Mouse (Mus musculus) adrenal gland, adult 2 months (tissue): Measurements from ENCODE around the gene Slc46a1. TPM values are rescaled to one million over a fixed set of nuclear protein-coding genes. Genes with fewer than 3 reads are reported as not detected.
A peak's percentile ranks its signal among the peaks of the same experiment; 100 is the strongest.

ENCODE experiments used
- DNase-seq: peaks from one replicate; pipeline ENCODE4 v3.0.0; 2021
- polyA plus RNA-seq: library from polyadenylated mRNA; depleted of rRNA; stranded (reverse); fragments of >200 nt; gene quantifications from 2 replicates; pipeline ENCODE4 v1.2.3, GENCODE M21; 2012; rRNA removed
- total RNA-seq, 2 experiments: library from RNA; stranded (reverse); gene quantifications; 2 replicates each; pipeline ENCODE4 v1.2.3; 2021

Slc46a1 gene
- total and polyA plus RNA-seq, 3 experiments, result 41.5 to 111 (median 60.9) TPM

DNA sequence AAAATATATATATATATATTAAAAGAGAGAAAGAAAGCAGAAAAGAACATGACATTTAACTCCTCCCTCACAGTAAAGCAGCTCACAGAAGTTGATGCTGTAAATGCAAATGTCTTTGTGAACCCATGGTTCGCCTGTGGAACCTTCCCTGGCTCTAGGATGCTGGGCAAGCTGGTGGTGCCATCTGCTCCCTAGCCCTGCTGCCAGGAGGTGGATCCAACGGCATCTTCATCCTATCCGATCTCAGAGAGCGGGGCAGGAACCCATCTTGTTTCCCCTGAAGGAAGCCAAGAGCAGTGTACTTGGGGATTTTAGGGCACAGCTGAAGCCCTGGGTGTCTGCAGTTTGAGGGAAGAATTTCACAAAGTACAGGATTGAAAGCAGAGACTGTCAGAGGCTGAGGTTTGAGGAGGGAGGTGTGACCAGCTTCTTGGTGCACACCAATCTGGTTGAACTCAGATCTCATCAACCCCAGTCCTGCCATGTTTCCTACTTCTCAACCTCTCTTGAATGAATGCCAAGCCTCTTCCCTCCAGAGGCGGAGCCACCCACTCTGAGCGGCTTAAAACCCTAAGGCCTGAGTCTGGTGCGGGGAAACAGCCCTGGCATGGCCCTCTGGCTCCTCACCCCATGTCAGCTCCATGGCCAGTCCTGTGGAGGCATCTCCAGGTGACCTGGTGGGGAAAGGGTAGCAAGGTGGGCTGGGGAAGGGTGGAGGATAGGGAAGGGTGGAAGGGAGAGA, 37.6 kb downstream of the Slc46a1 start, which contains the start of gene Sebox:
Gene Sebox (plus strand): TSS at position 539 of the 742 bp plus-strand sequence.
- DNase-seq, result no peak

DNA sequence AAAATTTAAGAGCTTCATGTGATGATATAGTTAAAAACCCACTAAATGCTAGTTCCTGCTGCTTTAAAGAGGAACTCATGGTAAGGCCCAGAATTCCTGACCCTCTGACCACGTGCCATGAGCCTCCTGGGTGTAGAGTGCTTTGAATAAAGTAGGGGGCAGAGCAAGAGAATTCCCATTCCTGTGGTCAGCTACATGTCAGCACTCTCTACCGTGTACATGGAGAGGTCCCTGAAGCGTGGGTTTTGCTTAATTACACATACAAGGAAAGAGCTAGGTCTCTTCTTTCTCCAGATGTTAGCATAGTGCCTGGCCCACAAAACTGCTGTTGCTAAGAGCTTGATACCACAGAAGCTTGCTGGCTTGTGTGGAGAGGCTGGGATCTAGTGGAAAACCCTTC, 39.9 kb downstream of the Slc46a1 start:
- DNase-seq, result no peak

DNA sequence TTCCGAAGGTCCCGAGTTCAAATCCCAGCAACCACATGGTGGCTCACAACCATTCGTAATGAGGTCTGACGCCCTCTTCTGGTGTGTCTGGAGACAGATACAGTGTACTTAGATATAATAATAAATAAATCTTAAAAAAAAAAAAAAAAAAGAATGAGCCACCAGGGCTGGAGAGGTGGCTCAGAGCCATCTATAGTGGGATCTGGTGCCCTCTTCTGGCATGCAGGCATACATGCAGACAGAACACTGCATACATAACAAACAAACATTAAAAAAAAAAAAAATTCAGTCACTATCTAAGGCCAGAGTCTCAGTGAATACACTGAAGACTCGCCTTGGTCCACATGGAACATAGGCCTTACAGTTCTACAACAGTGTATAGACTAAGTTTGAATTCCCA, 43.7 kb downstream of the Slc46a1 start:
- no peak for DNase-seq

DNA sequence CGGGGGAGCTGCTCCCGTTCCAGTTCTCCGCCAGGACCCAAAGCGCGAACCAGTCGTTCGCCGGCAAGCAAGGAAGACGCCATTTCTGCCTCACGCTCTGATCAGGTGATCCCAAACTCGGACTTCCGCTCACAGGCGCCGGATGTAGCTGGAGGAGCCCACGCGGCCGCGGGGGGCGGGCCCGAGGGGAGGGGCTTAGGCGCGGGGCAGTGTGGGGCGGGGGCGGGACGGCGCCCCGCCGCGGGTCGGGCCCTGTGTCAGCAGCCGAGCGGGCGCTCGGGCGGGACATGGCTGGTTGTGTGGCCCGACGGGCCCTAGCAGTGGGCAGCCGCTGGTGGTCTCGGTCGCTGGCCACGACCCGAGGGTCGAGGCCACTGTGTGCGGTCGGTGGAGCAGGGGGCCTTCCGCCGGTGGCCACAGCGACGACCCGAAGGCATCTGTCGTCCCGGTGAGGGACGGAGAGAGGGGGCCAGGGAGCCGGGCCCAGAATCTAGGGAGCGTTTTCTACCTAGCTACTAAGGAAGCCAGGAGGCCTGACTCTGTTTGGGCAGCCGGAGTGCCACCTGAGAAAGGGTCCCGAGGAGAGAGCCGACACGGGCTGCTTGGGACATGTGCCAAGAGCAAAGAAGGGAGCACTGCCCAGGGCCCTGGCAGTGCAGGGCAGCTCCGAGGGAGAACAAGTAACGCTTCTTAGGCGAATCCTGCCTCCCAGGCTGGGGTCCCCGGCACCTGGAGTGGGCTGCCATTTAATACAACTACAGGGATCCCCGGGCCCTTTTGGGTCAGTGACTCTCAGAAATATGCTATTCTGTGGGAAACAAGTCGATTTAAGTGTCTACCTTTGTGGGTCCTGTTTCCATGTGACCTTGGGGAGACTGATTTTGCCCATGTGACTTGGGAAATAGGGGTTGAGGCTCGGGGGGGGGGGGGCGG, 46.8 kb downstream of the Slc46a1 start, which contains the start of the genes Tmem199 and Poldip2:
Gene Tmem199 (minus strand): TSS at position 148 of the 933 bp plus-strand sequence.
Gene Poldip2 (plus strand): TSS at position 169 of the 933 bp plus-strand sequence.
- DNase-seq, result peak; percentile 94

DNA sequence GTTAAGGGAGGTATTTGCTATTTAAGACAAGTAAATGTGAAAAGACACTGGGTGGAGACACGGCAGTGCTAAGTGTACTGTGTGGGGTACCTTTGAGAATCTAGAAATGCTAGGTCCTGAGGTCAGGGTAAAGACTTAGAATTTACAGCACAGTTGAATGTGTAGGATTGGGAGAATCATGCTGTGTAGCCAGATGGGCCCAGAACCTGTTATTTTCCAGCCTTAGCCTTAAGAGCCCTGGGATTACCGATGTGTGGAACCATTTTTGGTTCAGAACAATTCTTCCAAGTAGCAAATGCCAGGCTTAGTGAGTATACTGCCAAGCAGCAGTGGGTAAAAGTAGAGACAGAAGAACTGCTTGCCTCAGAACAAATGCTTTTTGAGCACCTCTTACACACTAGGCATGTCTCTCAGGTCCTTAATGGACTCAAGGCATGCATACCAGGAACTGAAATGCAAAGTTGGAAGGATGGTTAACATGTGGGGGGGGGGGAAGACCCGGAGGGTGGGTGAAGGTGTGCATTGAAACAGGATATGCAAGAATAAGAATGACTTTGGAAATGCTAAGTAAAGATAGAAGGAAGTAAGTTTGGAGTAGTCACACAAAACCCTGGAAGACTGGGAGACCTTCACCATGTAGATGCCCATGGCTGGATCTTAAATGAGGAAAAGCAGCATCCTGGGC, 47.8 kb downstream of the Slc46a1 start:
- DNase-seq, result no peak

DNA sequence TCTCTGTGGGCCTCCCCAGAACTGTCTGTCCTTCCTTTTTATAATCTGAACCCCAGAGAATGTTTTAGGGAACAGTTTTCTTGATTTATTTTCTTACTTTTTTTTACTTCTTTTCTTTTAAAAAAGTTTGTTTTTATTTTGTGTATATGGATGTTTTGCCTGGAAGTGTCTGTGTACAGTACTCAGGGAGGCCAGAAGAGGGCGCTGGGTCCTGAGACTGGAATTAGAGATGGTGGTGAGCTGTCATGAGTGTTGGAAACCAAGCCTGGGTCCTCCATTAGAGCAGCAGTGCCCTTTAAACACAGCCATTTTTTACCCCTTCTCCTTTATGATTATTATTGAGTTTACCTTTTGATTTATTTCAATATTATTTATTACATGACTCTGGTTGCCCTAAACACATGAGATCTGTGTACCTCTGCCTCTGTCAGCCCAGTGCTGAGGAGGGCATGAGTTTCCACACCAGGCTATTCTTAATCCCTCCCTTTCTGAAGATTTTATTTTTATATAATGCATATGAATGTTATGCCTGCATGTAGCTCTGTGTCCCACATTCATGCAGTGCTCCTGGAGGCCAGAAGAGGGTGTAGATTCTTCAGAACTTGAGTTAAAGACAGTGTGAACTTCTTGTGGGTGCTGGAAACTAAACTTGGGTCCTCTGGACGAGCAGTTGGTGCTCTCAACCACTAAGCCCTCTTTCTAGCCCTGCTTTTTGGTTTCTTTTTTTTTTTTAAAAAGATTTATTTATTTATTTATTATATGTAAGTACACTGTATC, 50.2 kb downstream of the Slc46a1 start:
- no peak for DNase-seq

DNA sequence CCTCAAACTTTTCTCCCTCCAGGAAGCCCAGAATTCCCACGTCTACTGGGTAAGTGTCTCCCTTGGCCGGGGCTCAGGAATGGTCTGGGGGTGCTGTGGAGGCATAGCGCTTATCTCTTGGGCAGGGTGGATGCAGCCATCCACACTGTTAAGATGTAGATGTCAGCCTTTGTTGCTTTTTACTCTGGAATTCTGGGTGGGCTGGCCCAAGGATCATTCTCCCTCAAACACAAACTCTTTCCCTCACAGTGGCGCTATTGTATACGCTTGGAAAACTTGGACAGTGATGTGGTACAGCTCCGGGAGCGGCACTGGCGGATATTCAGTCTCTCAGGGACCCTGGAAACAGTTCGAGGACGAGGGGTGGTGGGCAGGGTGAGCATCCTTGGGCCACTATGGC, 53.4 kb downstream of the Slc46a1 start:
- DNase-seq, result no peak

Other genes starting within 250 kb of the Slc46a1 start
- gene Sdf2, start 220.0 kb upstream of the Slc46a1 start, total RNA-seq, result 100 to 1,000 TPM; 104 to 111 TPM
- gene Sdf2, start 220.0 kb upstream of the Slc46a1 start, polyA plus RNA-seq, result 89.7 and 103 TPM in 2 replicates
- gene Supt6, start 219.7 kb upstream of the Slc46a1 start, total RNA-seq, result 10 to 100 TPM; 57.5 to 76.7 TPM
- 23.2 and 31.3 TPM in 2 replicates for gene Supt6, start 219.7 kb upstream of the Slc46a1 start, polyA plus RNA-seq
- 100 to 1,000 TPM; 165 to 168 TPM for gene 2610507B11Rik, start 203.9 kb upstream of the Slc46a1 start, total RNA-seq
- 80.0 and 91.9 TPM in 2 replicates for gene 2610507B11Rik, start 203.9 kb upstream of the Slc46a1 start, polyA plus RNA-seq
- under 1 TPM in 1 of 2 experiments, not detected in 1; 0.61 TPM for gene BC030499, start 174.9 kb upstream of the Slc46a1 start, total RNA-seq
- gene BC030499, start 174.9 kb upstream of the Slc46a1 start, polyA plus RNA-seq, result 0.07 and 0.08 TPM in 2 replicates
- gene Spag5, start 164.2 kb upstream of the Slc46a1 start, total RNA-seq, result 1 to 10 TPM; 3.0 to 4.1 TPM
- gene Spag5, start 164.2 kb upstream of the Slc46a1 start, polyA plus RNA-seq, result 1.9 and 3.6 TPM in 2 replicates
- 10 to 100 TPM; 25.1 to 28.0 TPM for gene Aldoc, start 142.7 kb upstream of the Slc46a1 start, total RNA-seq
- gene Aldoc, start 142.7 kb upstream of the Slc46a1 start, polyA plus RNA-seq, result 15.7 and 26.0 TPM in 2 replicates
- 10 to 100 TPM; 57.3 to 61.3 TPM for gene Pigs, start 137.3 kb upstream of the Slc46a1 start, total RNA-seq
- gene Pigs, start 137.3 kb upstream of the Slc46a1 start, polyA plus RNA-seq, result 161 and 184 TPM in 2 replicates
- 10 to 100 TPM; 35.3 to 44.1 TPM for gene Unc119, start 122.2 kb upstream of the Slc46a1 start, total RNA-seq
- 60.4 and 65.4 TPM in 2 replicates for gene Unc119, start 122.2 kb upstream of the Slc46a1 start, polyA plus RNA-seq
- under 1 TPM; 0.29 to 0.41 TPM for gene Foxn1, start 79.1 kb upstream of the Slc46a1 start, total RNA-seq
- 0.27 and 0.35 TPM in 2 replicates for gene Foxn1, start 79.1 kb upstream of the Slc46a1 start, polyA plus RNA-seq
- gene Slc13a2, start 43.5 kb upstream of the Slc46a1 start, total RNA-seq, result not detected
- gene Slc13a2, start 43.5 kb upstream of the Slc46a1 start, polyA plus RNA-seq, result 0.20 and 0.22 TPM in 2 replicates
- gene Sarm1, start 32.1 kb downstream of the Slc46a1 start, total RNA-seq, result 1 to 10 TPM; 5.3 to 8.2 TPM
- 2.3 and 3.0 TPM in 2 replicates for gene Sarm1, start 32.1 kb downstream of the Slc46a1 start, polyA plus RNA-seq
- 1 to 10 TPM; 3.0 to 7.7 TPM for gene Vtn, start 33.4 kb downstream of the Slc46a1 start, total RNA-seq
- gene Vtn, start 33.4 kb downstream of the Slc46a1 start, polyA plus RNA-seq, result 1.8 and 2.8 TPM in 2 replicates
- gene Sebox, start 37.8 kb downstream of the Slc46a1 start, total RNA-seq, result not detected
- gene Sebox, start 37.8 kb downstream of the Slc46a1 start, polyA plus RNA-seq, result not detected in 2 replicates
- gene Tmem199, start 46.5 kb downstream of the Slc46a1 start, total RNA-seq, result 10 to 100 TPM; 22.0 to 26.8 TPM
- gene Tmem199, start 46.5 kb downstream of the Slc46a1 start, polyA plus RNA-seq, result 6.9 and 8.8 TPM in 2 replicates
- gene Poldip2, start 46.5 kb downstream of the Slc46a1 start, total RNA-seq, result 100 to 1,000 TPM; 151 to 168 TPM
- gene Poldip2, start 46.5 kb downstream of the Slc46a1 start, polyA plus RNA-seq, result 94.8 and 108 TPM in 2 replicates
- gene Tnfaip1, start 70.6 kb downstream of the Slc46a1 start, total RNA-seq, result 10 to 100 TPM; 36.1 to 48.2 TPM
- gene Tnfaip1, start 70.6 kb downstream of the Slc46a1 start, polyA plus RNA-seq, result 22.2 and 22.7 TPM in 2 replicates
- gene Ift20, start 70.7 kb downstream of the Slc46a1 start, total RNA-seq, result 100 to 1,000 TPM in 1 of 2 experiments, 10 to 100 TPM in 1; 81.7 to 109 TPM
- 86.5 and 115 TPM in 2 replicates for gene Ift20, start 70.7 kb downstream of the Slc46a1 start, polyA plus RNA-seq
- gene Tmem97, start 85.1 kb downstream of the Slc46a1 start, total RNA-seq, result 10 to 100 TPM; 44.7 to 49.4 TPM
- gene Tmem97, start 85.1 kb downstream of the Slc46a1 start, polyA plus RNA-seq, result 33.7 and 39.6 TPM in 2 replicates
- 10 to 100 TPM; 37.8 to 75.4 TPM for gene Nlk, start 231.7 kb downstream of the Slc46a1 start, total RNA-seq
- 29.3 and 30.1 TPM in 2 replicates for gene Nlk, start 231.7 kb downstream of the Slc46a1 start, polyA plus RNA-seq